Mouse (Mus musculus): Measurements from ENCODE around the gene Rbpj.

DNA sequence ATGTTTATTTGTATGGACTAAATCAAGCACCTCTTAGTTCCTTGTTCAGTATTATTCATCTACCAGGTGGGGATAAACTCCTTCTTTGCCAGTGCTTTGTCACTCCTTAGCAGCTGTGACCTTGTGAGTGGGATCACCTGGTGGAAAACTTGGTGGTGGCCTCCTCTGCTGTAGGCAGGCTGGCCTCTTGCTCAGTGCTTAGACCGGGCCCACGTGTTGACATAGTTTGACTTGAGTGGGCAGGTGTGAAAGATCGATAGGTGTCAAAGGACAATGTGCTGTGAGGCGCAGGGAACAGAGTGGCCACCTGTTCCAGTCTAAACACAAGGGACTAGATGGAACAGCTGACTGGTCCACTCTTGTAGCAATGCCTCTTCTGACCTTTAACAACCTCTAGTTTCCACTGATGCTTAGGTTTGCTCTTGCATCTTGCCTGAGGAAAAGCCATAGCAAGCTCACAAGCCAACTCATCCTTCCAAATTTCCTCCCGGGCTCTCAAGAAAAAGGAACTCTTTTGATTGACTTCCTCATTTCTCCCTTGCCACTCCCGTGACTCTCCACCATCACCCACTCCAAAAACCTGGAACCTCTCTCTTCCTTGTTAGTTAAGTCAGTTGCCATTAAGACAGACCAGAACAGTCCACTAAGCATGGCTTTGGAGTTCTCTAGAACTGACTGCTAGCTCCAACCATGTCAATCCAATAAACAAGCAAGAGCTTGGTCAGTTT is 28.9 kb upstream of the Rbpj start:
- TF ChIP-seq POLR2A (IDR thresholded peaks at IDR 0.05; ENCODE audit: extremely low read depth, insufficient read depth, low read length), result no peak
- TF ChIP-seq CTCF (IDR thresholded peaks at IDR 0.05; ENCODE audit: low read depth, low read length), result no peak

Data from liver, adult 2 months (tissue).